Mouse (Mus musculus) ES-E14 (cell line): ENCODE results near the gene Alkbh7.

Experiments used
- CHD2 ChIP-seq: IDR thresholded peaks from 2 replicates; pipeline ENCODE4 v1.6.1; 2014; ENCODE audit warnings: mild to moderate bottlenecking, low read depth, low read length, inconsistent platforms
- HCFC1 ChIP-seq: IDR thresholded peaks from 2 replicates; pipeline ENCODE4 v1.6.1; 2012; ENCODE audit warnings: low read length, inconsistent platforms, borderline replicate concordance; ENCODE audit not compliant: insufficient read depth
- MAFK ChIP-seq: IDR thresholded peaks from 2 replicates; pipeline ENCODE4 v1.6.1; 2014; ENCODE audit warnings: mild to moderate bottlenecking, low read depth, low read length, inconsistent platforms; ENCODE audit not compliant: insufficient read depth
- ZC3H11A ChIP-seq: IDR thresholded peaks from 2 replicates; pipeline ENCODE4 v1.6.1; 2012; ENCODE audit warnings: low read depth, mild to moderate bottlenecking, inconsistent platforms, low read length, borderline replicate concordance
- ZNF384 ChIP-seq: IDR thresholded peaks from 2 replicates; pipeline ENCODE4 v1.6.1; 2012; ENCODE audit warnings: low read depth, low read length, inconsistent platforms

GRCm38 (mm10) chr17:56969321-56969720 is 27.8 kb upstream of the Alkbh7 start:
- TF ChIP-seq MAFK (no peak), HCFC1 (no peak), ZC3H11A (no peak), ZNF384 (no peak), CHD2 (no peak)
